Mouse (Mus musculus) small intestine, adult 2 months (tissue): ENCODE measurements around the gene Dnajc25.

Experiments
- CTCF ChIP-seq: fragments of 200-500 bp; IDR thresholded peaks from 2 replicates; pipeline ENCODE4 v1.5.1; 2012; ENCODE audit warnings: low read depth, mild to moderate bottlenecking, control low read depth, inconsistent platforms, low read length, moderate library complexity, mixed read lengths; ENCODE audit not compliant: insufficient replicate concordance, insufficient read length; ENCODE audit errors: extremely low read depth
- POLR2A ChIP-seq: fragments of 200-500 bp; IDR thresholded peaks from 2 replicates; pipeline ENCODE4 v1.6.1; 2012; ENCODE audit warnings: low read depth, mild to moderate bottlenecking, control low read depth, inconsistent platforms, low read length, moderate library complexity

- TF ChIP-seq CTCF = no peak
- no peak for TF ChIP-seq POLR2A
These were observed 13.1 kb downstream of the Dnajc25 start for GRCm38 (mm10) chr4:59007974-59008373.
